Mouse (Mus musculus) embryonic facial prominence, embryonic 13.5 days (tissue): ENCODE measurements around the gene Mrpl41. TPM values are rescaled to one million over a fixed set of nuclear protein-coding genes. Genes with fewer than 3 reads are reported as not detected.

Source experiments
- ATAC-seq: fragments of 200-750 bp; cut with Nextera tagmentation; 2 replicates; pipeline ENCODE4 v1.8.0; 2017; ENCODE audit warnings: low read depth; ENCODE audit not compliant: insufficient number of reproducible peaks, insufficient read depth, low FRiP score, low TSS enrichment
- H3K27ac ChIP-seq: fragments of 300-500 bp; sonication (generic); 2 replicates; pipeline ENCODE4 v1.5.1; 2015; ENCODE audit warnings: moderate library complexity, mild to moderate bottlenecking, inconsistent platforms
- H3K27me3 ChIP-seq: fragments of 300-500 bp; sonication (generic); 2 replicates; pipeline ENCODE4 v1.6.1; 2015; ENCODE audit warnings: mild to moderate bottlenecking, inconsistent platforms
- H3K36me3 ChIP-seq: fragments of 300-500 bp; sonication (generic); 2 replicates; pipeline ENCODE4 v1.6.1; 2015; ENCODE audit warnings: mild to moderate bottlenecking, inconsistent platforms
- H3K4me1 ChIP-seq: fragments of 300-500 bp; sonication (generic); 2 replicates; pipeline ENCODE4 v1.6.1; 2015; ENCODE audit warnings: inconsistent platforms
- H3K4me2 ChIP-seq: fragments of 300-500 bp; sonication (generic); 2 replicates; pipeline ENCODE4 v1.6.1; 2015; ENCODE audit warnings: moderate library complexity, mild to moderate bottlenecking, inconsistent platforms
- H3K4me3 ChIP-seq: fragments of 300-500 bp; sonication (generic); 2 replicates; pipeline ENCODE4 v1.5.1; 2015; ENCODE audit warnings: mild to moderate bottlenecking, inconsistent platforms
- H3K9ac ChIP-seq: fragments of 300-500 bp; sonication (generic); 2 replicates; pipeline ENCODE4 v1.6.1; 2015; ENCODE audit warnings: mild to moderate bottlenecking, inconsistent platforms
- H3K9me3 ChIP-seq: fragments of 300-500 bp; sonication (generic); 2 replicates; pipeline ENCODE4 v1.6.1; 2016; ENCODE audit warnings: inconsistent platforms
- WGBS: fragments of 180-500 bp; shearing (Covaris S2); methylation state at CpG from one replicate; pipeline ENCODE4 v1.1.7; 2015; ENCODE audit warnings: mixed read lengths; 5-methylcytosine and 5-hydroxymethylcytosine counted together
- polyA plus RNA-seq: library from polyadenylated mRNA; unstranded; fragments of >200 nt; fragmentation: Nextera tagmentation; extraction: Ambion mirVana; gene quantifications from 2 replicates; pipeline ENCODE4 v1.2.1, GENCODE M21; 2015

Gene Mrpl41
- 145 and 153 TPM in 2 replicates for polyA plus RNA-seq

GRCm38 (mm10) chr2:24974906-24975703, at the start of gene Mrpl41:
Gene Mrpl41 (minus strand): TSS chr2:24975098.
- H3K36me3 ChIP-seq = peaks cover 33% of the 10 kb centered on the region
- under 1% methylated on average over 64 of the region's 64 CpGs for WGBS
- peak; percentile 99 for ATAC-seq
- no peaks in the 10 kb centered on the region for H3K27me3 ChIP-seq
- H3K9ac ChIP-seq = peak within 1 kb of the TSS; percentile 84
- peak within 1 kb of the TSS; percentile 92 for H3K27ac ChIP-seq
- peak within 1 kb of the TSS; percentile 80 for H3K4me3 ChIP-seq
- no peaks in the 10 kb centered on the region for H3K9me3 ChIP-seq
- peaks cover 18% of the 10 kb centered on the region for H3K4me1 ChIP-seq
- H3K4me2 ChIP-seq = peak within 1 kb of the TSS; percentile 93

- no peak overlapping the region for H3K4me3 ChIP-seq
- ATAC-seq = no peak
- no peaks in the 10 kb centered on the region for H3K9me3 ChIP-seq
- H3K36me3 ChIP-seq = peaks cover 4% of the 10 kb centered on the region; the same call in 1 of the 2 replicates
- no peaks in the 10 kb centered on the region for H3K27me3 ChIP-seq
- no peak overlapping the region for H3K27ac ChIP-seq
- no peak overlapping the region for H3K9ac ChIP-seq
- H3K4me2 ChIP-seq = no peak overlapping the region
- 91% methylated on average over 1 of the region's 1 CpGs for WGBS
- H3K4me1 ChIP-seq = no peaks in the 10 kb centered on the region
These were observed 47.8 kb upstream of the Mrpl41 start for GRCm38 (mm10) chr2:25022678-25023077.

GRCm38 (mm10) chr2:25008250-25008649, 33.4 kb upstream of the Mrpl41 start:
- H3K36me3 ChIP-seq = peaks cover under 1% of the 10 kb centered on the region; the same call in 1 of the 2 replicates
- no peaks in the 10 kb centered on the region for H3K4me1 ChIP-seq
- H3K9ac ChIP-seq = no peak overlapping the region
- no peak overlapping the region for H3K27ac ChIP-seq
- no peak for ATAC-seq
- H3K4me3 ChIP-seq = no peak overlapping the region
- no peak overlapping the region for H3K4me2 ChIP-seq
- no peaks in the 10 kb centered on the region for H3K27me3 ChIP-seq
- no peaks in the 10 kb centered on the region for H3K9me3 ChIP-seq

- no peaks in the 10 kb centered on the region for H3K4me1 ChIP-seq
- whole genome bisulfite sequencing = 89% methylated on average over 1 of the region's 1 CpGs
These were observed 31.9 kb upstream of the Mrpl41 start for GRCm38 (mm10) chr2:25006767-25007166.

GRCm38 (mm10) chr2:25003946-25004786, 29.3 kb upstream of the Mrpl41 start:
- Histone ChIP-seq H3K27ac (no peak overlapping the region), H3K9me3 (no peaks in the 10 kb centered on the region), H3K9ac (no peak overlapping the region), H3K4me3 (no peak overlapping the region), H3K4me2 (no peak overlapping the region), H3K27me3 (no peaks in the 10 kb centered on the region), H3K4me1 (no peaks in the 10 kb centered on the region), H3K36me3 (peaks cover 5% of the 10 kb centered on the region; the same call in 1 of the 2 replicates)
- 75% methylated on average over 9 of the region's 9 CpGs for WGBS
- ATAC-seq = no peak

More at GRCm38 (mm10) chr2:25006767-25007166, 31.9 kb upstream of the Mrpl41 start:
- H3K4me2 ChIP-seq = no peak overlapping the region
- ATAC-seq = no peak
- H3K9me3 ChIP-seq = no peaks in the 10 kb centered on the region
- no peak overlapping the region for H3K9ac ChIP-seq
- peaks cover 5% of the 10 kb centered on the region; the same call in 1 of the 2 replicates for H3K36me3 ChIP-seq
- H3K27ac ChIP-seq = no peak overlapping the region
- no peak overlapping the region for H3K4me3 ChIP-seq
- H3K27me3 ChIP-seq = no peaks in the 10 kb centered on the region

GRCm38 (mm10) chr2:25000544-25001235, 25.8 kb upstream of the Mrpl41 start:
- no peak overlapping the region for H3K4me2 ChIP-seq
- no peak overlapping the region for H3K27ac ChIP-seq
- no peaks in the 10 kb centered on the region for H3K27me3 ChIP-seq
- H3K9ac ChIP-seq = no peak overlapping the region
- H3K36me3 ChIP-seq = peaks cover 5% of the 10 kb centered on the region; the same call in 1 of the 2 replicates
- H3K4me3 ChIP-seq = no peak overlapping the region
- ATAC-seq = no peak
- H3K4me1 ChIP-seq = no peaks in the 10 kb centered on the region
- WGBS = 73% methylated on average over 3 of the region's 3 CpGs
- no peaks in the 10 kb centered on the region for H3K9me3 ChIP-seq

GRCm38 (mm10) chr2:24996471-24996870, 21.6 kb upstream of the Mrpl41 start:
- H3K4me3 ChIP-seq = no peak overlapping the region
- H3K36me3 ChIP-seq = no peaks in the 10 kb centered on the region
- no peak overlapping the region for H3K9ac ChIP-seq
- no peaks in the 10 kb centered on the region for H3K4me1 ChIP-seq
- H3K27ac ChIP-seq = no peak overlapping the region
- H3K4me2 ChIP-seq = no peak overlapping the region
- no peak for ATAC-seq
- H3K9me3 ChIP-seq = no peaks in the 10 kb centered on the region
- no peaks in the 10 kb centered on the region for H3K27me3 ChIP-seq
- WGBS = 89% methylated on average over 2 of the region's 2 CpGs

GRCm38 (mm10) chr2:24995332-24995731, 20.4 kb upstream of the Mrpl41 start:
- Histone ChIP-seq H3K27ac (no peak overlapping the region), H3K4me3 (no peak overlapping the region), H3K9me3 (no peaks in the 10 kb centered on the region), H3K4me2 (no peak overlapping the region), H3K27me3 (no peaks in the 10 kb centered on the region), H3K4me1 (no peaks in the 10 kb centered on the region), H3K9ac (no peak overlapping the region), H3K36me3 (no peaks in the 10 kb centered on the region)
- WGBS = 88% methylated on average over 6 of the region's 6 CpGs
- ATAC-seq = no peak

- H3K4me3 ChIP-seq = no peak overlapping the region
- H3K4me2 ChIP-seq = no peak overlapping the region
- no peaks in the 10 kb centered on the region for H3K4me1 ChIP-seq
- H3K27me3 ChIP-seq = no peaks in the 10 kb centered on the region
- no peak for ATAC-seq
- no peaks in the 10 kb centered on the region for H3K9me3 ChIP-seq
- H3K9ac ChIP-seq = no peak overlapping the region
- 80% methylated on average over 2 of the region's 2 CpGs for WGBS
- H3K27ac ChIP-seq = no peak overlapping the region
- H3K36me3 ChIP-seq = 0 out of 2 replicates have a peak, but pooled peaks cover 17% of the 10 kb centered on the region
These were observed 12.9 kb upstream of the Mrpl41 start for GRCm38 (mm10) chr2:24987762-24988161.

- no peak for ATAC-seq
- no peaks in the 10 kb centered on the region for H3K27me3 ChIP-seq
- no peak overlapping the region for H3K27ac ChIP-seq
- no peak overlapping the region for H3K9ac ChIP-seq
- H3K4me3 ChIP-seq = no peak overlapping the region
- H3K9me3 ChIP-seq = no peaks in the 10 kb centered on the region
- H3K36me3 ChIP-seq = peaks cover 15% of the 10 kb centered on the region
- peaks cover 18% of the 10 kb centered on the region for H3K4me1 ChIP-seq
- H3K4me2 ChIP-seq = no peak overlapping the region
- 92% methylated on average over 5 of the region's 5 CpGs for WGBS
These were observed 2.1 kb upstream of the Mrpl41 start for GRCm38 (mm10) chr2:24976960-24977359.

GRCm38 (mm10) chr2:24975704-24976297, 903 bp upstream of the Mrpl41 start, which contains the start of gene Pnpla7:
Gene Pnpla7 (plus strand): TSS chr2:24976033.
- Histone ChIP-seq H3K36me3 (peaks cover 26% of the 10 kb centered on the region), H3K27ac (peak within 1 kb of the TSS; percentile 92), H3K4me3 (peak within 1 kb of the TSS; percentile 80), H3K9me3 (no peaks in the 10 kb centered on the region), H3K9ac (peak within 1 kb of the TSS; percentile 84), H3K4me1 (peaks cover 18% of the 10 kb centered on the region), H3K27me3 (no peaks in the 10 kb centered on the region), H3K4me2 (peak within 1 kb of the TSS; percentile 93)
- WGBS = under 1% methylated on average over 16 of the region's 16 CpGs
- ATAC-seq = peak; percentile 54
